Mouse (Mus musculus): Measurements from ENCODE around the gene Hat1.

Gene Hat1

GRCm38 (mm10) chr2:71377426-71377825, 11.3 kb upstream of the Hat1 start:
- no peak for DNase-seq

- no peak for DNase-seq
Measured at GRCm38 (mm10) chr2:71381962-71382361, 6.8 kb upstream of the Hat1 start.

- no peak for DNase-seq
Measured at GRCm38 (mm10) chr2:71383890-71384289, 4.9 kb upstream of the Hat1 start.

DNA sequence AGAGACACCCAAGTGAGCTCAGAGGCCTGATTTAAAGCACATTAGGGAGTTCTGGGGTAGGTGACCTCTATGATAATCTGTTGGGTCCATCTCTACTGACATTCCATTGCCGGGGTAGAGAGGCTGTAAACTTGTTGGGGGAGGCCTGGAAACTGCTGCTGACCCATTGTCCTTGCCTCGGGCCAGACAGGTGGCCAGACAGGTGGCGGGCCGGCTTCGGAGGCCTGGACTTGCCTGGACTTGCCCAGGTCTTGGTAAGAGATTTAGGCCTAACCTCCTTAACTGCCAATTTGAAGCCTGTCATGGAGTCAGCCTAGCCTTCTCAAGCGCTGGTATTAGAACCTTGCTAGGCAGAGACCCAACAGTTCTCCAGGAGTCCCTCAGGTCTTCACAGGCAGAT, 992 bp upstream of the Hat1 start:
- DNase-seq = no peak

DNA sequence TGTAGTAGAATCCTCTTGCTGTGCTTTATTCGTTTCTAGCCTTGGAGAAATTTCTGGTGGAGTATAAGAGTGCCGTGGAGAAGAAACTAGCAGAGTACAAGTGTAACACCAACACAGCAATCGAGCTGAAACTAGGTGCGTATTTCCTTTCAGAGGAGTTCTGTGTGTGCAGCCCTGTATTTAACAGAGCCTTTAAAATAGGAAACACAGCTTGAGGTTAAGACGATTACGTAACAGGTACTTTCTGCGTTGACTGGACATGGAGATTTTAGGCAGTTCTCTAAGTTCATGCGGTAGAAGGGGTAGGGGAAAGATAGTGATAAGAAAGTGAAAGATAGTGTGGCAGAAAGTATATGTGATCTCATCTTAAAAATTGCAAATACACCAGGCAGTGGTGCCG, 1.1 kb downstream of the Hat1 start:
- no peak for DNase-seq

DNA sequence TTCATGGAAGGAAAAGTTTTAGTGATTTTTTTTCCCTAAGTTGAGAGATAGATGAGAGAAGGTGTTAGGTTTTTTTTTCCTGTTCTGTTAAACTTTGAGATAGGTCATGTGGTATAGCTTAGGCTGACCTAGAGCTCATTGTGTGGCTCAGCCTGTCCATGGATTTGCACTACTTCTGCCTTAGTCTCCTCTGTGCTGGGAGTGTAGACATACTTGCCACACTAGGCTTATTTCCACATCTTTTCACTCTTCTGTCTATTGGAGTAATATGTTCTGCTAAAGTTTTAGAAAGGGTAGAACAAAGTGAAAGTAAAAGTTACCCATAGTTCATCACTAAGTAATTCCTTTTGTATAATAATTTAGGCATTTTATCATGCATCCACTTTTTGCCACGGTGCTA, 16.9 kb downstream of the Hat1 start:
- no peak for DNase-seq

DNA sequence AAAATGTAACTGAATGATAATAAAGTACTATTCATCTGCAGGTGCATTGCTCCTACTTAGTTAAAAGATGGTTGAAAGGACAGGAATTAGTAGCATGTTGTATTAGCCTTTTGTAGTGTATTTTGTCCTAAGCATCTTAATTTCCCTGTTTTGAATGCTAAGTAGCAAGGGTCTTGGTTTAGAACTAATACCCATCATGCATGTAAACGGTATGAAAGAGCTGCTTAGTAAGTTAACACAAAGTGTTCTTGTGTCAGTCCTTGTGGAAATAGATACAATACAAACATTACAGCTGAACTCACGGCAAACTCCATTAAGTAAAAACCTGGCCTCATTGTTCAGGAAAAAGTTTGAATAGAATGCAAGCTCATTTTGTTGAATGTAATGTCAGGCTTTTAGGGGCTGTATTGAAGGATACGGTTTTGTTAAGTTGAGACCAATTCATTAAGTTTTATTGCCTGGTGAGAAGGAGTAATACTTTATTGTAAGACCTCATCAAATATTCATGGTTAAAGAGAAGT, 30.1 kb downstream of the Hat1 start:
- DNase-seq = no peak

- no peak for DNase-seq
Measured at GRCm38 (mm10) chr2:71419408-71419807, 30.6 kb downstream of the Hat1 start.

DNA sequence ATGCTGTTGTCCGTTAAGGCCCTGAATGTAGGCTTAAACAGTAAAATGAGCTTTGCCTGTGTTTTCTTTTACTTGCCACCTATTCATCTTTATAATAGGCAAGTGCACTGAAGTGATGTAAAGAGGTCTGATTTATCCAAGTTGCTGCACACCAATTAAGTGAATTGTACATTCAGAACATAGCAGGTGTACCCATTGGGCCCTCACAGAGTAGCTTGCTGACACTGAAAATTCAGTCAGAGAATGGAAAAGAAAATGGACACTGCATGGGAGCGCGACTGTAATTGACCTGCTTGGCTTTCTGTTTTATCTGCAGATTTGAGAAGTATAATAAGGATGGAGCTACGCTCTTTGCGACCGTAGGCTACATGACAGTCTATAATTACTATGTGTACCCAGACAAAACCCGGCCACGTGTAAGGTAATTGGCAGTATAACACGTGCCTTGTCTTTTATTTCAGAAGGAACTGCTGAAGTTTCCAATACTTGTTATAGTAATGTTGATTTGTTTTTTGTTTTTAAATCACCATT, 32.2 kb downstream of the Hat1 start:
- no peak for DNase-seq

GRCm38 (mm10) chr2:71424545-71424944, 35.8 kb downstream of the Hat1 start:
- no peak for DNase-seq

DNA sequence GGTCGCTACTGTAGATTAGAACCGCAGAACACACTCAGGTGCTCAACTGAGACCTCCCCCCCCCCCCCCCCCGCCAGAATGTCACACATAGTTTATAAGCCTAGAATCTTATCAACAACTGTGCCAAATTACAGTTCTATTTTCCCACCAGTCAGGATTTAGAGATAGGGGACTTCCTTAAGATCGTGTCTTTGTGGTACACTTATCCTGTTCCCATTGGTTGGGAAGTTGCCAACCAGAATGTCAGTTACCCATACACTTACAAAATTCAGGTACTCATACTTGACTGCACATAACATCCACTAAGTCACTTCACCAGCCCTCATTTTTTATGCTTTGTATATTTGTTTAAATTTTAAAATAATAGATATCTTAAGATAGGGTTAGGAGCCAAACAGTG, 46.7 kb downstream of the Hat1 start:
- DNase-seq = no peak

- DNase-seq = no peak
Measured at GRCm38 (mm10) chr2:71443376-71443775, 54.6 kb downstream of the Hat1 start.

- no peak for DNase-seq
Measured at GRCm38 (mm10) chr2:71445536-71446196, 56.9 kb downstream of the Hat1 start.

DNA sequence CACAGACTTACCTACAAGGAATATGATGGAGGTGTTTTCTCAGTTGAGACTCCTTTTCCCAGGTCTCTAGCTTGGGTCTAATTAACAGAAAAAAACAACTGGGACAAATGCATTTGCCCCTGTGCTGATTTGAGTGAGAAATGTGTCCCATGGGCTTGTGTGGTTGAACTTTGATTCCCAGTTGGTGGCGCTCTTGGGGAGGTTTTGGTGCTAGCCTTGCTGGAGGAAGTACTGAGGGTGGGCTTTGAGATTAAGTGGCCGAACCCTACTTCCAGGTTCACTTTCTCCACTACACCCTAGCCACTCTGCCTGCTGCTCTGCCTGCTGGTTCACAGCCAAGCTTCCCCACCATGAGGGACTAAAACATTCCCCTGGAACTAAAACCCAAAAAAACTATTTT, 60.8 kb downstream of the Hat1 start:
- peak; percentile 22 for DNase-seq

GRCm38 (mm10) chr2:71451761-71452160, 63.0 kb downstream of the Hat1 start:
- no peak for DNase-seq

DNA sequence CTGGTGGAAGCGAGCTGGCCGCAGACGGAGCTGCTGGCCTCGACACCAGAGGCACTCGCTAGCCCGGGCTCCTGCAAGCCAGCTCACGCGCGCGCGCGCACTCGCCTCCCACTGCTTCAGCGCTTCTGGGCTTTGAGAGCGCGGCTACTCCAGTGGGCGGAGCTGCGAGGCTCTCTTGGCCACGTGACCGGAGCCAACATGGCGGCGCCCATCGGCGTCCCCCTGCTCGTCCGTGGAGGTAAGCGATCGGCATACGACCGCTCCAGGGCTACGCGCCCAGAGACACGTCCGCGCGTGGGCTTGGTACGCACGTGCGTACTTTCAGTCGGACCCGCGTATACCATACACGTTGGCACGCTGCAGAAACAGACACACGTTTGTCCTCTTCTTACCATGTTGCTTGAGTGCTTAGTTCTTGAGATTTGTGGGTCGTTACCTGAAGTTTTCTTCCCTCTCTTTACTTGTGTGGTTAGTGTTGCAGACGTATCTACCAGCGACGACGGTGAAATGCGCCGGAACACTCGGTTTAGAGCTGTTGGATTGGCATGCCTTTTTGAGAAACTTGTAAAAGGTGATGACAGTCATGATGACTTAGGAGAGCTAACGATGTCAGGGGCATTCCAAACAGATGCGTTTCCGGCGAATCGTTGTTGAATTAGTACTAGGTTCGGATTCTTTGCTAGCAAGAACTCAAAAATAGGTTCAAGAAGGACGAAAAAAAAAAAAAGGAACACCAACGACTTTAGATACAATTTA, 64.6 kb downstream of the Hat1 start, which contains the start of gene Metap1d:
Gene Metap1d (plus strand): TSS at position 116 of the 756 bp plus-strand sequence.
- DNase-seq = peak; percentile 92

DNA sequence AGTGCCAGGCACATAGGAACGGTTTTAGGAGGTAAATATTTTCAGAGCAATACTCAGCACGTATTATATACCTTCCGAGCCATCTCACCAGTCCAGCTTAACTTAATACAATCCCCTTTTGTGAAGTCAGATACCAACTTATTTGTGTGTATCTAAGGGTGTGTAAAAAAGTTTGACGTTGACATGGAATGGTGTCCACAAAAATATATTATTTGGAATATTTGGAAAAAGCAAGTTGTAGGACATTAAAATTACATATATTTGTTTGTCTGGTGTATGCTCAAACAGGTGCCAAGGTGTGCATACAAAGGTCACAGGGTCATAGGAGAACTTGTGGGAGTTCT, 65.1 kb downstream of the Hat1 start:
- DNase-seq = no peak

GRCm38 (mm10) chr2:71458624-71459023, 69.9 kb downstream of the Hat1 start:
- DNase-seq = no peak

- DNase-seq = no peak
Measured at GRCm38 (mm10) chr2:71459659-71460058, 70.9 kb downstream of the Hat1 start.

- DNase-seq = no peak
Measured at GRCm38 (mm10) chr2:71461139-71461538, 72.4 kb downstream of the Hat1 start.

DNA sequence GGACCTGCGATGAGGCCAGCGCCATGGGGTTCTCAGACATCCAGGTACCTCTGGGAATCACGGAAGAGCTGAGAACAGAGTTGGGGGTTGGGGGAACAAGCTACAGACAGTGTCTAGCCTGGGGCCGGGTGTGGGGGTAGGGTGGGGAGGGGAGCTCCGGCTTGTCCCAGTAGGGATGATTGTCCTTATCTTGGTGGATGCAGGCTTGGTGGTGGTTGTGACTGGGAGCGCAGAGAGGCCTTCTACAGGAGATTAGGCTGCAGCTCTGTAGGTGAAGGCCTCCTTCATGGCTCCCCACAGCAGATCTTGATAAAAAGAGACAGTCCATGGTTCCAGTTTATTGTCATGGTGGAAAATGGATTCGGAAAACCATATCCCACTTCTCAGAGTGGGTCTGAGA, 72.8 kb downstream of the Hat1 start:
- DNase-seq = no peak

DNA sequence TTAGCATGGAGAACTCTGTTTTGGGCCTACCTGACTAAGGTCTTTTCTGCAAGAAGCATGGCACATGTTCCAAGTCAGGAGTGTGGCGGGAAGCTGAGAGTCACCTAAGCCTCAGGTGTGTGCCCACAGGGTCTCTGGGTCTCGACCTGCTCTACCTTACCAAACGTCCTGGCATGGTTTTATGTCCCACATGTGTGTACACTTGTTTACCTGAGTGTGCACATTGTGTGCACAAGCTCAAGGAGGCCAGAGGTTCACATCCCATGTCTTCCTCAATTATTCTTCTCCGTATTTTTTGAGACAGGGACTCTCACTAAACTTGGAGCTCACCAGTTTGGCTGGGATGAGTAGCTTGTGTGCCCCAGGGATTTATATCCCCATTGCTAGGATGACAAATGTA, 73.3 kb downstream of the Hat1 start:
- DNase-seq = no peak

GRCm38 (mm10) chr2:71462553-71462952, 73.8 kb downstream of the Hat1 start:
- DNase-seq = no peak

- DNase-seq = no peak
Measured at GRCm38 (mm10) chr2:71466103-71466502, 77.3 kb downstream of the Hat1 start.
